Mouse (Mus musculus) limb, embryonic 11.5 days (tissue): ENCODE measurements around the gene Parva. TPM values are rescaled to one million over a fixed set of nuclear protein-coding genes. Genes with fewer than 3 reads are reported as not detected.

Source experiments
- ATAC-seq: fragments of 200-750 bp; cut with Nextera tagmentation; 2 replicates; pipeline ENCODE4 v1.8.0; 2017; ENCODE audit warnings: low read depth; ENCODE audit not compliant: insufficient number of reproducible peaks, low FRiP score, low TSS enrichment
- DNase-seq: peaks from one replicate; pipeline ENCODE4 v3.0.0-alpha.2; 2015; ENCODE audit warnings: low spot score
- H3K27ac ChIP-seq: fragments of 300-500 bp; sonication (generic); replicated peaks from 2 replicates; pipeline ENCODE4 v1.5.1; 2014; ENCODE audit warnings: low read depth, mild to moderate bottlenecking, low read length
- H3K27me3 ChIP-seq: fragments of 300-500 bp; sonication (generic); 2 replicates; pipeline ENCODE4 v1.6.1; 2014; ENCODE audit warnings: mild to moderate bottlenecking, low read length, mixed read lengths; ENCODE audit not compliant: control insufficient read depth, insufficient read depth
- H3K36me3 ChIP-seq: fragments of 300-500 bp; sonication (generic); 2 replicates; pipeline ENCODE4 v1.6.1; 2014; ENCODE audit warnings: mild to moderate bottlenecking, low read length, moderate library complexity, mixed read lengths; ENCODE audit not compliant: control insufficient read depth, insufficient read depth
- H3K4me1 ChIP-seq: fragments of 300-500 bp; sonication (generic); 2 replicates; pipeline ENCODE4 v1.6.1; 2014; ENCODE audit warnings: low read length, mixed read lengths; ENCODE audit not compliant: control insufficient read depth, insufficient read depth
- H3K4me2 ChIP-seq: fragments of 300-500 bp; sonication (generic); 2 replicates; pipeline ENCODE4 v1.6.1; 2014; ENCODE audit warnings: low read depth, mild to moderate bottlenecking, moderate library complexity; ENCODE audit not compliant: severe bottlenecking
- H3K4me3 ChIP-seq: fragments of 300-500 bp; sonication (generic); 2 replicates; pipeline ENCODE4 v1.5.1; 2014; ENCODE audit warnings: low read depth, low read length
- H3K9ac ChIP-seq: fragments of 300-500 bp; sonication (generic); 2 replicates; pipeline ENCODE4 v1.6.1; 2014; ENCODE audit warnings: mild to moderate bottlenecking, low read length
- H3K9me3 ChIP-seq: fragments of 300-500 bp; sonication (generic); 2 replicates; pipeline ENCODE4 v1.6.1; 2016; ENCODE audit warnings: low read length; ENCODE audit not compliant: control insufficient read depth
- WGBS: fragments of 180-500 bp; shearing (Covaris S2); extraction: QIAGEN DNeasy Blood & Tissue Kit; methylation state at CpG from one replicate; pipeline ENCODE4 v1.1.7; 2014; 5-methylcytosine and 5-hydroxymethylcytosine counted together
- polyA plus RNA-seq: library from polyadenylated mRNA; unstranded; fragments of >200 nt; fragmentation: Nextera tagmentation; extraction: Ambion mirVana; gene quantifications from 2 replicates; pipeline ENCODE4 v1.2.1, GENCODE M21; 2014

Gene Parva
- polyA plus RNA-seq, 1 experiment from 2014 or later, result 64.2 TPM

DNA sequence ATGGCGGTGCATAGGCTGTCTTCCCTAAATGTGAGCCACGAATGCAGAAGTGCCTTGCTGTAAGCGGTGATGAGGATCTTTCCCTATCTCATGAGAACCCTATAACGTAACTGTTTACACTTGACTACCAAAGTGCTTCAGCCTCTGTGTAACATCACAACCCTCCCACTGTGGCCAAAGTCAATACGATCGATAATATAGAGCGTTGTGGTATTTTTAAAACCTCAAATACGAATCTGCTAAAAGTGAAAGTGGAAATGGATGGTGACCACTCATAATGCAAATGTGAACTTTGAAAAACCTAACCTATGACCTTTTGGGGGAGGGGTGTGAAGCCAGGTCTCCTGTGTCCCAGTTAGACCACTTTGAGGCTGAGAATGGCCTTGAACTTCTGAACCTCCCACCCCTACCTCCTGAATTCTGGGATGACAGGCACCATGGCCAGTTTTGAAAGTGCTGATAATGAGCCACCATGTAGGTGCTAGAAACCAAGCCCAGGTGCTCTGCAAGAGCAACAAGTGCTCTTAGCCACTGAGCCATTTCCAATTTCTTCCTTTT lies 87.4 kb downstream of the Parva start:
- no peak overlapping the region for H3K27ac ChIP-seq

DNA sequence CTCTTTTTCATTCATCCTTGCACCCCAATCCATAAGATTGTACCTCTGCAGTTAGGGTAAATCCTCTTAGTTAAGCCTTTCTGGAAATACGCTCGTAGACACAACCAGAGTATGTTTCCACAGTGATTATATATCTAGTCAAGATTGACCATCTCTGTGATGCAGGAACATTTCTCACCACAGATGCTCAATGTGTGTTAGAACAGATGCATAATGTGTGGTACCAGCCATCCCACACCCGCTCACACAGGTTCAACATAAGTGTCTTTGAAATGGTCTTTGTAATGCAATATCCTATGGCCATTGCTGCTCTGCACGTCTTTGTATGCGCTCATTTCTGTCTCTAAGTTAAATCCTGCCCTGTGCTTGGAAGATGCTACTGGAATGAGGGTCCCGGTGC lies 98.2 kb downstream of the Parva start:
- DNase-seq (no peak), ATAC-seq (no peak)
- no peaks in the 10 kb centered on the region for H3K27me3 ChIP-seq
- H3K9ac ChIP-seq, result no peak overlapping the region
- no peak overlapping the region for H3K27ac ChIP-seq
- H3K36me3 ChIP-seq, result no peaks in the 10 kb centered on the region
- WGBS, result 92% methylated on average over 6 of the region's 6 CpGs
- H3K4me3 ChIP-seq, result no peak overlapping the region
- no peak overlapping the region for H3K4me2 ChIP-seq
- no peaks in the 10 kb centered on the region for H3K9me3 ChIP-seq
- peaks cover 3% of the 10 kb centered on the region; the same call in 1 of the 2 replicates for H3K4me1 ChIP-seq

More for the DNA sequence above, 87.4 kb downstream of the Parva start:
- Histone ChIP-seq H3K9me3 (no peaks in the 10 kb centered on the region), H3K4me1 (peaks cover 4% of the 10 kb centered on the region; the same call in 1 of the 2 replicates), H3K36me3 (no peaks in the 10 kb centered on the region), H3K9ac (no peak overlapping the region), H3K27me3 (no peaks in the 10 kb centered on the region), H3K4me2 (no peak overlapping the region), H3K4me3 (no peak overlapping the region)
- no peak for ATAC-seq
- no peak for DNase-seq
- WGBS, result 92% methylated on average over 8 of the region's 8 CpGs

DNA sequence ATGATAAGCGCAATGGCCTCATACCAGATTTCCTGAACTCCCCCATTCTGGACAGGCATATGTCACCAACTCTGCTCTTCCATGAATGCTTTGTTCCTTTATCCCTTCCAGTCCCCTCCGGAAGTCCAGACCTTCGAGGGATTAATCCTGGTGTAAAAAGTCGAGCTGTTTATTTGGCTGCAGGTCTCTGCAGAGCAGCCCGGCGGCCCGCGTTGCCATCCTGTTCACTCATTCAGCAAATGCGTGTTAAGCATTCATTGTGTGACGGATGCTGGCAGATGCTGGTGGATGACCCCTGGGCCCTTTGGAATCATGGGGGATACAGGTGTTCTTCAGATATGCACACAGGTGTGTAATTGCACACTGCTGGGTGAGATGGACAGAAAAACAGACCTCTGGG lies 98.9 kb downstream of the Parva start:
- WGBS, result 86% methylated on average over 10 of the region's 10 CpGs
- ATAC-seq, result no peak
- no peak overlapping the region for H3K27ac ChIP-seq

DNA sequence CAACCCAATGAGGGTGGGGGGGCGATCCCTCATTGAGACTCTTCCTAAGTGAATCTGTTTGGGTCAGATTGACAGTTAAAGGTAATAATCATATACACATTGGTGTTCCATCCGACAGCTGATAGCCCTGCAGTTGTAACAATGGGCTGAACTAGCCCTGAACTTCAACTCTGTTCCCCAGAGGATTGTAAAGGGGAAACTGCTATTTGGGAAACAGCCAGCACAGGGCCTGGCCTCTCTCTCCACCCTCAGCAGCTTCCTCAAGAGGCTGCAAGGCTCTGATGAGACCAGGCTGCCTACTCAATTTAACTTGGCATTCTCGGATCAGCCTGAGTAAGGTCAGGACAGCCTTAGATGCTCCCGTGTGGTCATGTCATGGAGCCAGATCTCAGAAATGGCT lies 99.9 kb downstream of the Parva start:
- Histone ChIP-seq H3K36me3 (no peaks in the 10 kb centered on the region), H3K4me2 (no peak overlapping the region), H3K4me1 (peaks cover 3% of the 10 kb centered on the region; the same call in 1 of the 2 replicates), H3K4me3 (no peak overlapping the region), H3K27ac (no peak overlapping the region), H3K9me3 (no peaks in the 10 kb centered on the region), H3K27me3 (no peaks in the 10 kb centered on the region), H3K9ac (no peak overlapping the region)
- no peak for DNase-seq
- ATAC-seq, result no peak
- 88% methylated on average over 4 of the region's 4 CpGs for WGBS

More for the DNA sequence above, 98.9 kb downstream of the Parva start:
- Histone ChIP-seq H3K9me3 (no peaks in the 10 kb centered on the region), H3K4me3 (no peak overlapping the region), H3K4me2 (no peak overlapping the region), H3K9ac (no peak overlapping the region), H3K4me1 (peaks cover 3% of the 10 kb centered on the region; the same call in 1 of the 2 replicates), H3K27me3 (no peaks in the 10 kb centered on the region), H3K36me3 (no peaks in the 10 kb centered on the region)
- DNase-seq, result no peak

DNA sequence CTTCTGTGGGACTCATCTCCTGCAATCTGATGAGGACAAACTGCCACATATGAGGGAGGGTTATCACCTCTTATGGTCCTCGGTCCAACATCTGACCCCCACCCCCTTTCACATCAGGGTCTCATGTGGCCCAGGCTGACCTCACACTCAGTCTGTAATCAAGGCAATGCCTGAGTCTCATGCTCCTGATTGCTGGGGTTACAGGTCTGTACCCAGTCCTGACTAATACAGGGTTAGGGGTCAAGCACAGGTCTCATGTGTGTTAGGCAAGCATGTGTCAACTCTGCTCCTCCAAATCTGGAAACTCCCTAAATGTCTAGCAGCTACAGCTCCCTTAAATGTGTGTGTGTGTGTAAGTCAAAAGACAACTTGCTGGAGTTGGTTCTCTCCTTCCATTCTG lies 100.8 kb downstream of the Parva start:
- no peak overlapping the region for H3K27ac ChIP-seq
- no peaks in the 10 kb centered on the region for H3K27me3 ChIP-seq
- H3K9ac ChIP-seq, result no peak overlapping the region
- peaks cover 3% of the 10 kb centered on the region; the same call in 1 of the 2 replicates for H3K4me1 ChIP-seq
- H3K4me3 ChIP-seq, result no peak overlapping the region
- no peaks in the 10 kb centered on the region for H3K9me3 ChIP-seq
- peak; percentile 45; the same call in 1 of the 2 replicates for ATAC-seq
- DNase-seq, result no peak
- 87% methylated on average over 1 of the region's 1 CpGs for WGBS
- H3K4me2 ChIP-seq, result no peak overlapping the region
- no peaks in the 10 kb centered on the region for H3K36me3 ChIP-seq

DNA sequence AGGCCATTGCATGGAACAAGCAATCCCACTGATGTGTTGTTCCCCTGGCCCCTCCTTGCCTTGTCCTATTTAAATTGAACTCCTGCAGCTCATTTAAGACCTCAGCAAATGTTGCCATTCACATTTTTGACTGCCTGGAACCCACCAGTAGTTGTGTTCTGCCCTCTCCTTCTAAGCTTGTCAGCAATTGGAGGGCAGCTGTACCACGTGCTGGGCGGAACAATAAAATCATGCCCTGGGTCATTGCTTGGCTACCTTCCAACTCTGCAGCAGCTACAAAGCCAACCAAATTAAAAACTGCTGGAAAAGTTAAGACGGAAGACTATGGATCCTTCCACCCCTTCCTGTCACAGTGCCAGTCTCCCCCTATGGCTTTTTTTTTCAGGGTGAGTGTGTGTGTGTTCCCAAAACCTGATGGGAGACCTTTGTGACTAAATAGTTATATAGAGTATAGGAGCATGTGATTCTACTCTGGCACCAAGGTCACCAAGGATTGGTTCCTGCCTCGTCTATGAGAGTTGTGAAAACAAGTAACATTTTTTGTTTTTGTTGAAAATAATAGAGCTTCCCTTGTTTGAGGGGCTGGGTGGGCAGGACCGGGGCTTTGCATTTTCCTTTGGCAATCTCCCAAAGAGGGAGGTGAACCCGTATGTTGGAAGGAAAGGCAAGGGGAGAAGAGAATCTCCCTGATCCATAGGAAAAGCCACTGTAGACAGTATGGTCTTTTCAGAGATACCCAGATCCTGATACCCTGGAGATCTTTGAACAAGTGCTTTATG lies 101.5 kb downstream of the Parva start:
- Histone ChIP-seq H3K27ac (no peak overlapping the region), H3K4me3 (no peak overlapping the region), H3K27me3 (no peaks in the 10 kb centered on the region), H3K4me2 (no peak overlapping the region), H3K9ac (no peak overlapping the region), H3K9me3 (no peaks in the 10 kb centered on the region), H3K4me1 (peaks cover 3% of the 10 kb centered on the region; the same call in 1 of the 2 replicates), H3K36me3 (no peaks in the 10 kb centered on the region)
- ATAC-seq, result peak; percentile 63; the same call in 1 of the 2 replicates
- peak; percentile 60 for DNase-seq
- WGBS, result 53% methylated on average over 6 of the region's 6 CpGs

DNA sequence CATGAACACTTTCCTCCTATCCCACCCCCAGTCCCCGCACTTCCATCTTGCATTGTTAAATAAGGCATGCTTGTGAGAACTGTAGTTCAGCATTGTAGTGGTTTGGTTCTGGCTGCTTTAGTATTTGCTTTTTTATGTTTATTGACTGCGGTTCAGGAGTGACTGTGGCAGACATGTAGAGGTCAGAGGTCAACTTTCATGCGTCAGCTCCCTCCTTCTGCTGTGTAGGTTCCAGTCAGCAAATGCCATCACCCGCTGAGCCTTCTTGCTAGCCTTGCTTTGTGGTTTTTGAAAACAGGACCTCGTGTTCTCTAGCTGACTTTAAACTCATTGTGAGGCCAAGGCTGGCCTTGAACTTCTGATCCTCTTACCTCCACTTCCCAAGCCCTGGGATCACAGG lies 103.6 kb downstream of the Parva start:
- Histone ChIP-seq H3K9me3 (no peaks in the 10 kb centered on the region), H3K27ac (no peak overlapping the region), H3K4me1 (peaks cover 3% of the 10 kb centered on the region; the same call in 1 of the 2 replicates), H3K4me2 (no peak overlapping the region), H3K9ac (0 out of 2 replicates have a peak overlapping the region, but pooled peaks have one; percentile 4), H3K4me3 (no peak overlapping the region), H3K36me3 (no peaks in the 10 kb centered on the region), H3K27me3 (no peaks in the 10 kb centered on the region)
- DNase-seq, result no peak
- 54% methylated on average over 5 of the region's 5 CpGs for WGBS
- no peak for ATAC-seq

DNA sequence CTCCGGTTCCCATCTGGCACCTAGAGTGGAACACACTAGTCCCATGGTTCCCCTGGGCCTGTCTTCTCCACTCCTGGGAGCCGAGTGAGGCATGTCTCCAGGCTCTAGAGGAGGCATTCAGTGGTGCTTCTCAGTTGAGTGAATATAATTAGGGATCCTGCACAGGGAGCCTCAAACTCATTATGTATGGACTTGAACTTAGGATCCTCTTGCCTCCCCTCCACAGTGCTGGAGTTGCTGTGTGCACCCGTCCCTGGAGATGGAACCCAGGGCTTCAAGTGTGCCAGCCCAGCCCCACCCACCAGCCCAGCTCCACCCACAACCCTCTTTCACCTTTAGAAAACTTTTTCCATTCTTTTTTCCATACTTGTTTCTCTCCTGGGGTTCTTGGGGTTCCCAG lies 106.8 kb downstream of the Parva start:
- no peak overlapping the region for H3K4me2 ChIP-seq
- H3K9me3 ChIP-seq, result no peaks in the 10 kb centered on the region
- 88% methylated on average over 3 of the region's 3 CpGs for WGBS
- no peak overlapping the region for H3K4me3 ChIP-seq
- no peak overlapping the region for H3K27ac ChIP-seq
- no peak overlapping the region for H3K9ac ChIP-seq
- H3K27me3 ChIP-seq, result no peaks in the 10 kb centered on the region
- DNase-seq (no peak), ATAC-seq (no peak)
- H3K36me3 ChIP-seq, result no peaks in the 10 kb centered on the region
- H3K4me1 ChIP-seq, result no peaks in the 10 kb centered on the region
